Mouse (Mus musculus) CH12.LX (cell line): ENCODE measurements around the gene Ttc30a2.
"Not testable (repeated sequence)": the region's sequence is repeated elsewhere in the genome, so short reads cannot be mapped to it uniquely, and the experiment has no call there.

ENCODE experiments used
- CTCF ChIP-seq, 2 experiments: IDR thresholded peaks in 1 of 2; conservative IDR thresholded peaks in 1 of 2; 2 replicates each; pipeline ENCODE4 v1.5.1; 2011 to 2012; ENCODE audit warnings: low read depth in 2 of 2, low read length in 2 of 2, improper control_type of control experiment in 1 of 2, inconsistent platforms in 1 of 2, mild to moderate bottlenecking in 1 of 2, moderate library complexity in 1 of 2
- HCFC1 ChIP-seq: IDR thresholded peaks from 2 replicates; pipeline ENCODE4 v1.6.1; 2012; ENCODE audit warnings: low read depth, mild to moderate bottlenecking, inconsistent platforms, low read length, improper control_type of control experiment
- MAX ChIP-seq: IDR thresholded peaks from 2 replicates; pipeline ENCODE4 v1.6.1; 2011; ENCODE audit warnings: low read length, improper control_type of control experiment
- MXI1 ChIP-seq: IDR thresholded peaks from 2 replicates; pipeline ENCODE4 v1.6.1; 2011; ENCODE audit warnings: mild to moderate bottlenecking, low read depth, low read length, improper control_type of control experiment
- MYC ChIP-seq: IDR thresholded peaks from 2 replicates; pipeline ENCODE4 v1.6.1; 2011; ENCODE audit warnings: low read depth, mild to moderate bottlenecking, improper control_type of control experiment, low read length
- NRF1 ChIP-seq: IDR thresholded peaks from 2 replicates; pipeline ENCODE4 v1.6.1; 2014; ENCODE audit warnings: low read depth, mild to moderate bottlenecking, inconsistent platforms, low read length, improper control_type of control experiment, moderate library complexity
- POLR2A ChIP-seq: IDR thresholded peaks from 2 replicates; pipeline ENCODE4 v1.6.1; 2011; ENCODE audit warnings: low read depth, mild to moderate bottlenecking, improper control_type of control experiment, low read length
- POLR2AphosphoS2 ChIP-seq: IDR thresholded peaks from 2 replicates; pipeline ENCODE4 v1.6.1; 2011; ENCODE audit warnings: low read depth, low read length, improper control_type of control experiment
- RCOR1 ChIP-seq: conservative IDR thresholded peaks from 2 replicates; pipeline ENCODE4 v1.6.1; 2012; ENCODE audit warnings: low read depth, mild to moderate bottlenecking, inconsistent platforms, low read length, improper control_type of control experiment
- SIN3A ChIP-seq: IDR thresholded peaks from 2 replicates; pipeline ENCODE4 v1.6.1; 2012; ENCODE audit warnings: low read length, improper control_type of control experiment, inconsistent platforms
- TCF12 ChIP-seq: IDR thresholded peaks from 2 replicates; pipeline ENCODE4 v1.6.1; 2014; ENCODE audit warnings: low read depth, mild to moderate bottlenecking, inconsistent platforms, low read length, improper control_type of control experiment
- USF2 ChIP-seq: conservative IDR thresholded peaks from 2 replicates; pipeline ENCODE4 v1.6.1; 2011; ENCODE audit warnings: low read depth, low read length, improper control_type of control experiment
- ZKSCAN1 ChIP-seq: IDR thresholded peaks from 2 replicates; pipeline ENCODE4 v1.6.1; 2012; ENCODE audit warnings: low read depth, inconsistent platforms, low read length, improper control_type of control experiment, borderline replicate concordance

- not testable (repeated sequence) for TF ChIP-seq MAX; CTCF (conservative IDR thresholded peaks at IDR 0.05 in 1 of 2, IDR thresholded peaks at IDR 0.05 in 1 of 2; ENCODE audit: low read depth in 2 of 2, low read length in 2 of 2); TCF12; USF2; POLR2AphosphoS2; MXI1; RCOR1; SIN3A; POLR2A; HCFC1; MYC; NRF1; ZKSCAN1
These were observed 1.9 kb downstream of the Ttc30a2 start for GRCm38 (mm10) chr2:75976070-75976469.
